Mouse (Mus musculus): Measurements from ENCODE around the gene Tcl1b4. TPM values are rescaled to one million over a fixed set of nuclear protein-coding genes. Genes with fewer than 3 reads are reported as not detected.

The Tcl1b4 gene
- total RNA-seq, 2 experiments from 2014 or later = 0.43 TPM; not detected in 1

DNA sequence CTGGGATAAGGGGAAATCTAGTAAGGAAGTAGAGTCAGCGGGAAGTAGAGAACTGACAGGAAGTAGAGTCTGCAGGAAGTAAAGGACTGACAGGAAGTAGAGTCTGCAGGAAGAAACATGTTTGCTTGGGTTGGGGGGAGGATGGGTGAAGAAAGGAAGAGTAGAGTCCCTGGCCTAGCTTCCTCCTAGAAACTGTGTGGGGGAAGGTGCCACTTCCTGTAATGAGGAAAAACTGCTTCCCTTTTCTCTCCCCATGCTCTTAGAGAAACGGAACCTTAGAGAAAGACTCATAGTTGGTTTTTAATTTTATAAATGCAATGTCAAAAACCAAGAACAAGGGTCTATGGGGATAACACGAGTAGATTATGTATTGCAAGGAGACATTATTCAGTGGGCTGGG is 33.3 kb downstream of the Tcl1b4 start:
- no peak for ATAC-seq (replicated peaks; ENCODE audit: low FRiP score, poor library complexity, severe bottlenecking)

DNA sequence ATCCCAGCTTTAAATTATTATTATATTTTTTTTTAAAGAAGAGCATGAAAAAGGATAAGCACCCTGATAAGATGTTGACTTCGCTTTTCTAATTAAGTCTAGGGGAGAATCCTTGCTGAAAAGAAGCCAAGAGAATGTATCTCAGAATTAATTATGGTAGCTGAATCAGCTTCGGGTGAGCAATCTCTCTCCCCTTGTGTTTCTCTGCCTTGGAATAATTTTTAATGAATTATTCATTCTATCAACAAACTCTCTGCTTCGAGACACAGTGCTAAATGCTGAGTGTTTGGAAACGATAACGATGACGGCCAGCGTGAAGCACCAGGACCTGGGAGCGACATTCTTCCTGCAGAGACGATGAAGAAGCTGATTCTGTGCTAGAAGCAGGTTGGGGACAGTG is 37.3 kb downstream of the Tcl1b4 start:
- ATAC-seq (replicated peaks; ENCODE audit: low FRiP score, poor library complexity, severe bottlenecking) = no peak

DNA sequence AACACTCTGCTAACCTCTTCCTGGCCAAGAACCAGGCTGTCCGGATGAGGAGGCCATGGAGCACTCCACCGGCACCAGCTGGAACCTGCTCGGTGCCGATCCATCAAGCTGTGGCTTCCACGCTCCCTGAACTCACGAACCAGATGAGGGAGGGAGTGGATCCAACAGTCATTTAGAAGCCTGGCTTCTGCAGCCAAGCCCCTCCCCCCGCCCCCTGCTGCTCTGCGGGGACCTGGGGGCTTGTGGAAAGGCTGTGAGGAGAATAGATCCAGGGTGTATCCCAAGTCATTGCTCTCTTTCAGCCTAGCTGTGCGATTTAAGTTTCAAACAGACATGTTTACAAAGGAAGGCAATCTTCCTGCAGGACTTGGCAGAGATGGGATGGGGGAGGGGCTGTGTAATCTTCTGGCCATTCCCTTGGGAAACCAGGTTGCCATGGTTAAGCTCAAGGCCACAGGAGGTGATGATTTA is 47.0 kb downstream of the Tcl1b4 start:
- no peak for ATAC-seq (replicated peaks; ENCODE audit: low FRiP score, poor library complexity, severe bottlenecking)

DNA sequence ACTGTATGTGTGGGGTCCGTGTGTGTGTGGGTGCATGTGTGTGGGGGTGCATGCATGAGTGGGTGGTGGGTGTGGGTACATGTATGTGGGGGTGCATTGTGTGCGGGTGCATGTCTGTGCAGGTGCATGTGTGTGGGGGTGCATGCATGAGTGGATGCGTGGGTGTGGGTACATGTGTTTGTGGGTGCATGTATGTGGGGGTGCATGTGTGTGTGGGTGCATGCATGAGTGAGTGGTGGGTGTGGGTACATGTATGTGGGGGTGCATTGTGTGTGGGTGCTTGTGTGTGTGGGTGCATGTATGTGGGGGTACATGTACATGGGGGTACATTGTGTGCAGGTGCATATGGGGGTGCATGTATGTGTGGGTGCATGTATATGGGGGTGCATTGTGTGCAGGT is 52.0 kb downstream of the Tcl1b4 start:
- no peak for ATAC-seq (replicated peaks; ENCODE audit: low FRiP score, poor library complexity, severe bottlenecking)

Other genes starting within 250 kb of the Tcl1b4 start
- 4.8 and 5.6 TPM in 2 replicates for gene Syne3, start 192.1 kb upstream of the Tcl1b4 start, total RNA-seq (2015; ENCODE audit: low replicate concordance)
- 10.3 and 14.8 TPM in 2 replicates for gene Syne3, start 192.1 kb upstream of the Tcl1b4 start, total RNA-seq (2017; ENCODE audit: low replicate concordance)
- 170 and 188 TPM in 2 replicates for gene Glrx5, start 169.3 kb upstream of the Tcl1b4 start, total RNA-seq (2015; ENCODE audit: low replicate concordance)
- gene Glrx5, start 169.3 kb upstream of the Tcl1b4 start, total RNA-seq (2017; ENCODE audit: low replicate concordance) = 146 and 233 TPM in 2 replicates
- not detected in 2 replicates for gene Tcl1b2, start 55.9 kb upstream of the Tcl1b4 start, total RNA-seq (2015; ENCODE audit: low replicate concordance)
- 0.51 TPM in 1 of 2 replicates, not detected in the other for gene Tcl1b2, start 55.9 kb upstream of the Tcl1b4 start, total RNA-seq (2017; ENCODE audit: low replicate concordance)
- not detected in 2 replicates for gene Tcl1b1, start 42.3 kb upstream of the Tcl1b4 start, total RNA-seq (2015; ENCODE audit: low replicate concordance)
- not detected in 2 replicates for gene Tcl1b1, start 42.3 kb upstream of the Tcl1b4 start, total RNA-seq (2017; ENCODE audit: low replicate concordance)
- not detected in 2 replicates for gene Tcl1b5, start 25.6 kb upstream of the Tcl1b4 start, total RNA-seq (2015; ENCODE audit: low replicate concordance)
- not detected in 2 replicates for gene Tcl1b5, start 25.6 kb upstream of the Tcl1b4 start, total RNA-seq (2017; ENCODE audit: low replicate concordance)
- gene Tcl1b3, start 10.9 kb upstream of the Tcl1b4 start, total RNA-seq (2015; ENCODE audit: low replicate concordance) = not detected in 2 replicates
- gene Tcl1b3, start 10.9 kb upstream of the Tcl1b4 start, total RNA-seq (2017; ENCODE audit: low replicate concordance) = not detected in 2 replicates
- not detected in 2 replicates for gene Tcl1, start 20.8 kb downstream of the Tcl1b4 start, total RNA-seq (2015; ENCODE audit: low replicate concordance)
- not detected in 2 replicates for gene Tcl1, start 20.8 kb downstream of the Tcl1b4 start, total RNA-seq (2017; ENCODE audit: low replicate concordance)
- gene Tunar, start 131.9 kb downstream of the Tcl1b4 start, total RNA-seq (2015; ENCODE audit: low replicate concordance) = not detected in 2 replicates
- not detected in 2 replicates for gene Tunar, start 131.9 kb downstream of the Tcl1b4 start, total RNA-seq (2017; ENCODE audit: low replicate concordance)

Data from erythroblast, adult 5-6 weeks (primary cell).